Mouse (Mus musculus): ENCODE measurements around the gene Mettl14. TPM values are rescaled to one million over a fixed set of nuclear protein-coding genes. Genes with fewer than 3 reads are reported as not detected.

The Mettl14 gene
- polyA plus RNA-seq, 1 experiment from 2014 or later = 26.9 TPM

DNA sequence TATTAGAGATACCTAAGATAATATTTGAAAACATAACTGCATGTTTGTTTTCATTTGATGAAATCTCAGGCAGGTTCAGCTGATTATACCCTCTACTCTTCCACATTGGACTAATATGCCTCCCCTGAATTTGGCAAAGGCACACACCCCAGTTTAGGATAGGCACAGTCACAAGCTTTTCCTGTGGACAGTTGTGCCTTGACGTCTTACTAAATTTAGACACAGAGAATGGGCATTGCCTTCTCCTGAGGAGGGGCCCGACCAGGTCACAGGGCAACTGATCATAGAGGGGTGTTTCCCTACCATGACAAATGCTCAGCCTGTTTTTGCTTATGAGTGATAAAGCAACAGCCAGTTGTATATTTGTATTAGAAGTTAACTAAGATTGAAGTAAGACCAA lies 34.4 kb downstream of the Mettl14 start:
- no peak overlapping the region for H3K4me3 ChIP-seq (ENCODE audit: low read depth, low read length)
- DNase-seq (ENCODE audit: low spot score) (no peak), ATAC-seq (ENCODE audit: insufficient number of reproducible peaks, low FRiP score, low TSS enrichment, low read depth) (no peak)
- H3K9me3 ChIP-seq (ENCODE audit: control insufficient read depth, low read length) = no peaks in the 10 kb centered on the region
- 79% methylated on average over 2 of the region's 2 CpGs for WGBS
- H3K36me3 ChIP-seq (ENCODE audit: control insufficient read depth, insufficient read depth, low read length) = no peaks in the 10 kb centered on the region
- no peak overlapping the region for H3K9ac ChIP-seq (ENCODE audit: low read length)
- H3K27ac ChIP-seq (replicated peaks; ENCODE audit: low read depth, low read length) = no peak overlapping the region
- H3K4me1 ChIP-seq (ENCODE audit: control insufficient read depth, insufficient read depth, low read length) = no peaks in the 10 kb centered on the region
- no peaks in the 10 kb centered on the region for H3K27me3 ChIP-seq (ENCODE audit: control insufficient read depth, insufficient read depth, low read length)
- no peak overlapping the region for H3K4me2 ChIP-seq (ENCODE audit: low read depth, severe bottlenecking)

DNA sequence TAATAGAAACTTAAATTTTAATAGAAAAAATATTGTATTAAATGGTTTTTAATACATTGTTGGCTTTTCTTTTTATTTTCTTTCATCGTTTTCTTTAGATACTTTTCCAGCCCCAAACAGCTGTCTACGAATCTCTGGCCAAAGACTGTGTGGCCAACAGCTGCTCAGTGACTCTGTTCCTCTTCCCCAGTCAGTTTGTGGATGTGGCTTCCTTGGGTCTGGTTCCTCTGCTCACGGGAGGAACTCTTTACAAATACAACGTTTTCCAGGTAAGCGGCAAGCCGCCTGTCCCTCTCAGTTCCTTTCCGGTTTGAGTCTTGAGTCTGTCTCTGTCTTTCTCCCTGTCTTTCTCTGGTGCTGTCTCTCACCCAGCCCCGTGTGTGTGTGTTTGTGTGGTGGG lies 35.3 kb downstream of the Mettl14 start:
- 88% methylated on average over 8 of the region's 8 CpGs for WGBS
- ATAC-seq (ENCODE audit: insufficient number of reproducible peaks, low FRiP score, low TSS enrichment, low read depth) = no peak
- Histone ChIP-seq H3K27ac (replicated peaks; ENCODE audit: low read depth, low read length) (no peak overlapping the region), H3K4me2 (ENCODE audit: low read depth, severe bottlenecking) (no peak overlapping the region), H3K4me1 (ENCODE audit: control insufficient read depth, insufficient read depth, low read length) (no peaks in the 10 kb centered on the region), H3K4me3 (ENCODE audit: low read depth, low read length) (no peak overlapping the region), H3K9ac (ENCODE audit: low read length) (no peak overlapping the region), H3K36me3 (ENCODE audit: control insufficient read depth, insufficient read depth, low read length) (no peaks in the 10 kb centered on the region), H3K27me3 (ENCODE audit: control insufficient read depth, insufficient read depth, low read length) (no peaks in the 10 kb centered on the region), H3K9me3 (ENCODE audit: control insufficient read depth, low read length) (no peaks in the 10 kb centered on the region)
- DNase-seq (ENCODE audit: low spot score) = no peak

DNA sequence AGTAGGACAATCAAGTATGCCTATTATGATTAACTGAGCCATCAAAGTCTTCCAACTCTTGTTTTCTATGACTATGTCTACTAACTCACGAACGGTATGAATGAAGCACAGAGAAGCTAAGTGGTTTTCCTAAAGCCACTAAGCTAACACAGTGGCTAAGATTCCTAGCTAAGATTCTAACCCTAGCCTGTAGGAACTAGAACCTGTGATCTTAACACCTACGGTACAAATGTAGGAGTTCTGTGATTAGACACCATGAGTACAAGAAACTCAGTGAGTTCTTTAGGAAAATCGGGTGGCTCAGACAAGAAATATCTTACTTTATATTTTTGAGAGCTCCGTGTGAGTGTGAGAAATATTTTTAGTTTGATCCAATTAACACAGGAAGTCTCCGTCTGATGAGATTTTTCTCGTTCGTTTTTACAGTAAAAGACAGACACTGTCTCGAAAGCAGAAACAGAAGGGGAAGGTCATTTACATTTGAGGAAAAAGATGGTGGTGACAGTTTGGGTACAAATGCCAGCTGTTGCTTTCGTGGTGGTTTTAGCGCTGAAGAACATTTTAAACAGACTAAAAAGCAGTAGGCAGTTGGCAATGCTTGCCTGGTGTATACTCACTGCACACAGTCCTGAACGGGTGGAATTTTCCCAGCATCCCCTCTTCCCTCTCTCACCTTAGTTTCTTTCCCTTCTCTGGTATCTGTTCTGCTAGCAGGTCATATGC lies 37.7 kb downstream of the Mettl14 start:
- Histone ChIP-seq H3K4me1 (ENCODE audit: control insufficient read depth, insufficient read depth, low read length) (no peaks in the 10 kb centered on the region), H3K4me3 (ENCODE audit: low read depth, low read length) (no peak overlapping the region), H3K27ac (replicated peaks; ENCODE audit: low read depth, low read length) (no peak overlapping the region), H3K4me2 (ENCODE audit: low read depth, severe bottlenecking) (no peak overlapping the region), H3K9ac (ENCODE audit: low read length) (no peak overlapping the region), H3K27me3 (ENCODE audit: control insufficient read depth, insufficient read depth, low read length) (no peaks in the 10 kb centered on the region), H3K9me3 (ENCODE audit: control insufficient read depth, low read length) (no peaks in the 10 kb centered on the region), H3K36me3 (ENCODE audit: control insufficient read depth, insufficient read depth, low read length) (no peaks in the 10 kb centered on the region)
- ATAC-seq (ENCODE audit: insufficient number of reproducible peaks, low FRiP score, low TSS enrichment, low read depth) (no peak), DNase-seq (ENCODE audit: low spot score) (no peak)
- 89% methylated on average over 12 of the region's 12 CpGs for WGBS

DNA sequence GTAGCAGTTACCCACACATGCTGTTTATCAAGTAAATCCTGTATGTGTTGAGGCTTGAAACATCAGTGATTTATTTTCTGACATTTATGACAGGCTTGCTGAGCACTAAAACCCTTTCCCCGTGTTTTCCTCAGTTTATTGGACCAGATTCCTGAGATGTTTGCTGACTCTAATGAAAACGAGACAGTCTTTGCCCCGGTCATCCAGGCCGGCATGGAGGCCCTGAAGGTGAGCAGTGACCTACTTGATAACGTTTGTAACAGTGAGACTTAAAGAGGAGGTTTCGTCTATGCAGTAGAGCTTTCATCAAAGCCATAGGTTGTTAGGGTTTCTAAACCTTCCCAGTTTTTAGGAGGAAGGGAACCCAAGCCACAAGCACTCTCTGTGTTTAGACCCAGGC lies 42.2 kb downstream of the Mettl14 start:
- Histone ChIP-seq H3K27ac (replicated peaks; ENCODE audit: low read depth, low read length) (no peak overlapping the region), H3K36me3 (ENCODE audit: control insufficient read depth, insufficient read depth, low read length) (no peaks in the 10 kb centered on the region), H3K9me3 (ENCODE audit: control insufficient read depth, low read length) (no peaks in the 10 kb centered on the region), H3K4me3 (ENCODE audit: low read depth, low read length) (no peak overlapping the region), H3K9ac (ENCODE audit: low read length) (no peak overlapping the region), H3K4me2 (ENCODE audit: low read depth, severe bottlenecking) (no peak overlapping the region), H3K27me3 (ENCODE audit: control insufficient read depth, insufficient read depth, low read length) (no peaks in the 10 kb centered on the region), H3K4me1 (ENCODE audit: control insufficient read depth, insufficient read depth, low read length) (no peaks in the 10 kb centered on the region)
- WGBS = 25% methylated on average over 6 of the region's 6 CpGs
- ATAC-seq (ENCODE audit: insufficient number of reproducible peaks, low FRiP score, low TSS enrichment, low read depth) (no peak), DNase-seq (ENCODE audit: low spot score) (no peak)

DNA sequence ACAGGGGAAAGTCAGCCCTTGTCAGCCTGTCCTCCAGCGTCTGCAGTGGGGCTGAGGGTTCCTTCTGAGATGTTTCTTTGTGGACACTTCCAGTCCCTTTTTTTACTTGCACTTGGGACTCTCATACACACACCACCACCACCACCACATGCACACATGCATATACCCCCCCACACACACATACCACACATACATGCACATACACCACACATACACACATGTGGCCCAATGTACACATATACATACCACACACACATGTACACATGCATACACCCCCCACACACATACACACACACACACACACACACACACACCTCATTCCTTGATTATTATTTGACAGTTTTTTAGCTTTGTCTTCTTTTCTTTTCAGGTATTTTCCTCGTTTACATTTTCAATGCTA lies 44.9 kb downstream of the Mettl14 start:
- Histone ChIP-seq H3K4me3 (ENCODE audit: low read depth, low read length) (no peak overlapping the region), H3K27me3 (ENCODE audit: control insufficient read depth, insufficient read depth, low read length) (no peaks in the 10 kb centered on the region), H3K9ac (ENCODE audit: low read length) (no peak overlapping the region), H3K27ac (replicated peaks; ENCODE audit: low read depth, low read length) (no peak overlapping the region), H3K9me3 (ENCODE audit: control insufficient read depth, low read length) (no peaks in the 10 kb centered on the region), H3K36me3 (ENCODE audit: control insufficient read depth, insufficient read depth, low read length) (no peaks in the 10 kb centered on the region), H3K4me1 (ENCODE audit: control insufficient read depth, insufficient read depth, low read length) (no peaks in the 10 kb centered on the region), H3K4me2 (ENCODE audit: low read depth, severe bottlenecking) (no peak overlapping the region)
- 78% methylated on average over 2 of the region's 2 CpGs for WGBS
- ATAC-seq (ENCODE audit: insufficient number of reproducible peaks, low FRiP score, low TSS enrichment, low read depth) (no peak), DNase-seq (ENCODE audit: low spot score) (no peak)

DNA sequence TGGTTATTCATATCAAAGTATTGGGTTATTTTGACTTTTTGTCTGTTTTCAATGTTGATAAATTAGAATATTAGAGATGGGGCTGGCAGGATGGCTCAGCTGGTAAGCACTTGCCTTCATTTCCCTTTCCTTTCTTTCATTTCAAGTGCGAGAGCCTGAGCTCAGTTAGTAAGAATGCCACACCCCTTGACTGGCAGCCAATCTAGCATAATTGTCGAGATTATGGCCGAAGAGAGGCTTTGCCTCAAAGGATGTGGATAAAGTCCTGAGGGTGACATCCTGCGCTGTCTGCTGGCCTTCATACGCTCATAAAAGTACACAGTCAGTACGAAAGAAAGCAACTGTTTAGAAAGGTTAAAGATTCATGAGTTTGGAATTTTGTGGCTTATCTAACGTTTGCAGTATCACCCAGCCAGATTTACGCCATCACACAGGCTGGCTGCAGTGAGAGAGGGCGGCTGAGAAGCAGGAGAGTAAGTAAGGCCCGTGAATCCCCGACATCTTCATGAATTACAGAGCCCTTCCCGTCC lies 47.2 kb downstream of the Mettl14 start:
- Histone ChIP-seq H3K9ac (ENCODE audit: low read length) (no peak overlapping the region), H3K27ac (replicated peaks; ENCODE audit: low read depth, low read length) (no peak overlapping the region), H3K4me2 (ENCODE audit: low read depth, severe bottlenecking) (no peak overlapping the region), H3K27me3 (ENCODE audit: control insufficient read depth, insufficient read depth, low read length) (no peaks in the 10 kb centered on the region), H3K36me3 (ENCODE audit: control insufficient read depth, insufficient read depth, low read length) (no peaks in the 10 kb centered on the region), H3K4me3 (ENCODE audit: low read depth, low read length) (no peak overlapping the region), H3K4me1 (ENCODE audit: control insufficient read depth, insufficient read depth, low read length) (no peaks in the 10 kb centered on the region), H3K9me3 (ENCODE audit: control insufficient read depth, low read length) (no peaks in the 10 kb centered on the region)
- 72% methylated on average over 12 of the region's 12 CpGs for WGBS
- DNase-seq (ENCODE audit: low spot score) (no peak), ATAC-seq (ENCODE audit: insufficient number of reproducible peaks, low FRiP score, low TSS enrichment, low read depth) (no peak)

DNA sequence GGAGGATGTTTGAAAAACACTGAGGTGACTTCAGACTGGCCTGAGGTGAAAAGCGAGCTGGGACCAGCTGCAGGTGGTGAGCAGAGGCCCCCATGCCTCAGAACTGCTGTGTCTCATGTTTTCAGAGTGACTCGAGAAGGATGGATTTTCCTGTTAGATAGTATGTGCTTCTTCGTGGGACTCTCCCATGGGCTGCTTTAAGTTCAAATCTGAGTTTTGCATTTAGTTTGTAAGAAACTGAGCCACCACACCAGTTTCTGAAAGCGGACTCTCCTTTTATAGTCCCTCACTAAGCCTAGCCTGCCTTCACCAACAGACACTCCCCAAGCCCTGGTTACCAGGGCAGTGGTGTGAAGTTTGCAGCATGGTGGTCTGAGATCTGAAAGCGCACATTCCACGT lies 48.1 kb downstream of the Mettl14 start:
- WGBS = 77% methylated on average over 6 of the region's 6 CpGs
- no peak overlapping the region for H3K9ac ChIP-seq (ENCODE audit: low read length)

DNA sequence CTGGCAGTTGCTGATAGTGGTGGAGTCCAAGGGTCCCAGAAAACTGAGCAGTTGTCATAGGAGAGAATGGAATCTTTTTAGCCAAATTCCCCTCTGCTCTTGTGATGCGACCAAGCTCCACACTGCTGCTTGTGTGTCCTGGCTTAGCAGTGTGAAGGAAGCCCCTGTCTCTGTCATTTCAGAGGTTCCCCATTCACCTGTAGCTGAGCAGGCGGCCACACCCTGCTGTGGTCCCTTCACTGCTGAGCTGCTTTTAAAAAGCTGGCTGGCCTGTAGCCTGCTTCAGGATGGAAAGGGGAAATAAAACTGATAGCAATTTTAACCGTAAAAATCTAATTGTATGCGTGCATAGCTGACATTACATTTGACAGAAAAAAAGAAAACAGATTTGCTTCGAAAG lies 49.0 kb downstream of the Mettl14 start:
- Histone ChIP-seq H3K9me3 (ENCODE audit: control insufficient read depth, low read length) (no peaks in the 10 kb centered on the region), H3K36me3 (ENCODE audit: control insufficient read depth, insufficient read depth, low read length) (no peaks in the 10 kb centered on the region), H3K9ac (ENCODE audit: low read length) (no peak overlapping the region)

More for the DNA sequence above, 48.1 kb downstream of the Mettl14 start:
- ATAC-seq (ENCODE audit: insufficient number of reproducible peaks, low FRiP score, low TSS enrichment, low read depth) = no peak
- no peak overlapping the region for H3K27ac ChIP-seq (replicated peaks; ENCODE audit: low read depth, low read length)
- no peaks in the 10 kb centered on the region for H3K27me3 ChIP-seq (ENCODE audit: control insufficient read depth, insufficient read depth, low read length)
- no peaks in the 10 kb centered on the region for H3K36me3 ChIP-seq (ENCODE audit: control insufficient read depth, insufficient read depth, low read length)
- H3K4me3 ChIP-seq (ENCODE audit: low read depth, low read length) = no peak overlapping the region
- DNase-seq (ENCODE audit: low spot score) = no peak
- no peaks in the 10 kb centered on the region for H3K9me3 ChIP-seq (ENCODE audit: control insufficient read depth, low read length)
- H3K4me1 ChIP-seq (ENCODE audit: control insufficient read depth, insufficient read depth, low read length) = no peaks in the 10 kb centered on the region
- no peak overlapping the region for H3K4me2 ChIP-seq (ENCODE audit: low read depth, severe bottlenecking)

DNA sequence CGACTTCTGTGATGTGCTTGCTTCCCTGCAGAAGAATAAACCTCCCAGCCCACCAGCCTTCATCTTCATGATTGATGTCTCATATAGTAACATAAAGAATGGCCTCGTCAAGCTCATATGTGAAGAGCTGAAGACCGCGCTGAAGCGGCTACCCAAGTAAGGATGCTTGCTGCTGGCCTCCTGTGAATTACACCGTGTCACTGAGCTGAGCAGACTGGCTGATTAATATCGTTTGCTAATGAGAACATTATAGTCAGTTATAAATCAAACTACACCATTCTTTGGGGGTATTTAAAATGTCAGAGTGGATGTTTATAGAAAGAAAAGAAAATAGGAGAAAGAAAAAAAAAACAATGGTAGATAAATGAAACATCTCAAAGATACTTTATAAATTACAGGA lies 49.5 kb downstream of the Mettl14 start:
- no peaks in the 10 kb centered on the region for H3K9me3 ChIP-seq (ENCODE audit: control insufficient read depth, low read length)
- WGBS = 66% methylated on average over 7 of the region's 7 CpGs
- H3K9ac ChIP-seq (ENCODE audit: low read length) = no peak overlapping the region
- no peak overlapping the region for H3K4me3 ChIP-seq (ENCODE audit: low read depth, low read length)
- no peaks in the 10 kb centered on the region for H3K36me3 ChIP-seq (ENCODE audit: control insufficient read depth, insufficient read depth, low read length)
- ATAC-seq (ENCODE audit: insufficient number of reproducible peaks, low FRiP score, low TSS enrichment, low read depth) = no peak
- no peaks in the 10 kb centered on the region for H3K4me1 ChIP-seq (ENCODE audit: control insufficient read depth, insufficient read depth, low read length)
- no peak overlapping the region for H3K4me2 ChIP-seq (ENCODE audit: low read depth, severe bottlenecking)
- H3K27me3 ChIP-seq (ENCODE audit: control insufficient read depth, insufficient read depth, low read length) = no peaks in the 10 kb centered on the region
- H3K27ac ChIP-seq (replicated peaks; ENCODE audit: low read depth, low read length) = no peak overlapping the region
- no peak for DNase-seq (ENCODE audit: low spot score)

More for the DNA sequence above, 49.0 kb downstream of the Mettl14 start:
- H3K27ac ChIP-seq (replicated peaks; ENCODE audit: low read depth, low read length) = no peak overlapping the region
- DNase-seq (ENCODE audit: low spot score) (no peak), ATAC-seq (ENCODE audit: insufficient number of reproducible peaks, low FRiP score, low TSS enrichment, low read depth) (no peak)
- no peaks in the 10 kb centered on the region for H3K27me3 ChIP-seq (ENCODE audit: control insufficient read depth, insufficient read depth, low read length)
- H3K4me2 ChIP-seq (ENCODE audit: low read depth, severe bottlenecking) = no peak overlapping the region
- 83% methylated on average over 5 of the region's 5 CpGs for WGBS
- H3K4me1 ChIP-seq (ENCODE audit: control insufficient read depth, insufficient read depth, low read length) = no peaks in the 10 kb centered on the region
- H3K4me3 ChIP-seq (ENCODE audit: low read depth, low read length) = no peak overlapping the region

All from limb, embryonic 11.5 days (tissue).